Mouse (Mus musculus): ENCODE results near the gene Eya4. TPM values are rescaled to one million over a fixed set of nuclear protein-coding genes. Genes with fewer than 3 reads are reported as not detected.

Gene Eya4
- total and polyA plus RNA-seq, 3 experiments: 0.24 to 0.46 TPM; not detected in 1

DNA sequence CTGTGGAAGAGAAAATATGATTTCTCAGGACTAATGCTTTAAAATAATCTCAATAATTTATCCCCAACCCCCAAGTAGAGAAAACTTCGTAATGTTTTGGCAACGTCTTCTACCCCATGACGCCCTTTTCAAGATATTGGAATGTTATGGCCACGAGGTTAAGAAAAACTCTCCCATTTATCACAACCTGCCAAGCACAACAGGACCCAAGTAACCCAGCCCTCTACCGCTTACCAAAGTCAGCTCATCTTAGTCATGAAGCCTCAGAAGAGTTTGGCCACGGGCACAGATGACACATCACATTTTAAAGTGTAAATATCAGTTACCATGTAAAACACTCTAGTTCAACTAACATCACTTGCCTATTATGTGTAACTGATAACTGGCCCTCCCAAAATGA lies 117.2 kb downstream of the Eya4 start:
- Histone ChIP-seq H3K79me2 (ENCODE audit: control insufficient read depth, insufficient read depth, low read length, poor library complexity) (no peaks in the 10 kb centered on the region), H3K9ac (ENCODE audit: control insufficient read depth, low read depth, low read length, poor library complexity, severe bottlenecking) (no peak overlapping the region), H3K27ac (ENCODE audit: control insufficient read depth, low read depth, low read length) (no peak overlapping the region), H3K9me3 (replicated peaks; ENCODE audit: insufficient read depth, low read length) (no peaks in the 10 kb centered on the region), H3K27me3 (ENCODE audit: control insufficient read depth in 1 of 2, insufficient read depth in 2 of 2, low read length in 2 of 2) (no peaks in the 10 kb centered on the region), H3K36me3 (ENCODE audit: control insufficient read depth in 1 of 2, insufficient read depth in 2 of 2, low read length in 2 of 2) (no peaks in the 10 kb centered on the region), H3K4me3 (ENCODE audit: control insufficient read depth in 1 of 2, insufficient read depth in 1 of 2, low read depth in 2 of 2, low read length in 2 of 2) (no peak overlapping the region), H3K4me1 (ENCODE audit: control insufficient read depth in 1 of 2, insufficient read depth in 2 of 2, low read length in 2 of 2) (no peaks in the 10 kb centered on the region)
- DNase-seq (ENCODE audit: low read depth, low spot score): no peak
- TF ChIP-seq ZMIZ1 (IDR thresholded peaks at IDR 0.05; ENCODE audit: low read depth, low read length): no peak
- no peak for TF ChIP-seq EP300 (IDR thresholded peaks at IDR 0.05; ENCODE audit: low read depth in 1 of 2, low read length in 2 of 2)
- TF ChIP-seq CHD1 (IDR thresholded peaks at IDR 0.05; ENCODE audit: low read depth, low read length): no peak
- no peak for TF ChIP-seq MAZ (IDR thresholded peaks at IDR 0.05; ENCODE audit: low read depth, low read length)
- no peak for TF ChIP-seq JUND (IDR thresholded peaks at IDR 0.05; ENCODE audit: low read depth, low read length)
- TF ChIP-seq POLR2AphosphoS2 (IDR thresholded peaks at IDR 0.05; ENCODE audit: low read length): no peak
- TF ChIP-seq KAT2A (conservative IDR thresholded peaks at IDR 0.05; ENCODE audit: low read depth, low read length): no peak
- TF ChIP-seq TBP (IDR thresholded peaks at IDR 0.05; ENCODE audit: low read depth, low read length): no peak
- TF ChIP-seq TAL1 (IDR thresholded peaks at IDR 0.05; ENCODE audit: low read length): no peak
- no peak for TF ChIP-seq MXI1 (IDR thresholded peaks at IDR 0.05; ENCODE audit: low read depth, low read length)
- TF ChIP-seq BHLHE40 (IDR thresholded peaks at IDR 0.05; ENCODE audit: borderline replicate concordance, low read depth, low read length): no peak
- TF ChIP-seq SMC3 (IDR thresholded peaks at IDR 0.05; ENCODE audit: low read depth, low read length): no peak
- no peak for TF ChIP-seq MAX (IDR thresholded peaks at IDR 0.05; ENCODE audit: low read length)
- no peak for TF ChIP-seq ZKSCAN1 (IDR thresholded peaks at IDR 0.05; ENCODE audit: low read depth, low read length)

DNA sequence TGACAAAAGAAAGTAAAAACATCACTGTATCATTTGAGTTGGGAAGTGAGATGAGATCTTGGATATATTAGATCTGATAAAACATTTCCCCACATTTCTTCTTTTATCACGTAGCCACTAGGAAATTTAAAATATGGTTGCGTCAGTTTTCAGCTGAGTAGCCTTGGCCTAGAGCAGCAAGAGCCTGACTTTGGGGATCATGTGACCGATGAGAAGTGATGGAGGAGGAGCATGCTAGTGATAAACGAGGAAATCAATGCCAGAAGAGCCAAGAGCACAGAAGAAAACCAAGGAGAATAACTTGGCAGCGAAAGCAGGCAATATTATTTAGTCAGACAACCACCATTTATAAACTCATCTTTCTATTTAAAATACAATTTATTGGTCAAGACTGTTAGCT lies 119.7 kb downstream of the Eya4 start:
- H3K9ac ChIP-seq (ENCODE audit: control insufficient read depth, low read depth, low read length, poor library complexity, severe bottlenecking): no peak overlapping the region
- TF ChIP-seq POLR2A (IDR thresholded peaks at IDR 0.05; ENCODE audit: control insufficient read depth in 1 of 2, insufficient read depth in 1 of 2, low read depth in 1 of 2, low read length in 2 of 2, poor library complexity in 1 of 2) (no peak), POLR2AphosphoS5 (IDR thresholded peaks at IDR 0.05; ENCODE audit: borderline replicate concordance, low read depth, low read length) (no peak), BHLHE40 (IDR thresholded peaks at IDR 0.05; ENCODE audit: borderline replicate concordance, low read depth, low read length) (no peak), MAX (IDR thresholded peaks at IDR 0.05; ENCODE audit: low read length) (no peak), ZNF384 (IDR thresholded peaks at IDR 0.05; ENCODE audit: low read depth, low read length) (no peak), MYC (IDR thresholded peaks at IDR 0.05; ENCODE audit: low read depth, low read length) (no peak), KAT2A (conservative IDR thresholded peaks at IDR 0.05; ENCODE audit: low read depth, low read length) (no peak), ZC3H11A (IDR thresholded peaks at IDR 0.05; ENCODE audit: low read depth, low read length) (no peak), SIN3A (IDR thresholded peaks at IDR 0.05; ENCODE audit: low read length) (no peak), CTCF (IDR thresholded peaks at IDR 0.05 in 2 of 3, conservative IDR thresholded peaks at IDR 0.05 in 1 of 3; ENCODE audit: control insufficient read depth in 1 of 3, insufficient read depth in 1 of 3, low read depth in 2 of 3, low read length in 3 of 3, poor library complexity in 1 of 3, severe bottlenecking in 1 of 3) (no peak), ETS1 (IDR thresholded peaks at IDR 0.05; ENCODE audit: low read depth, low read length) (no peak), USF2 (IDR thresholded peaks at IDR 0.05; ENCODE audit: borderline replicate concordance in 1 of 2, insufficient read depth in 1 of 2, low read depth in 1 of 2, low read length in 2 of 2) (no peak), MEF2A (IDR thresholded peaks at IDR 0.05; ENCODE audit: extremely low read depth, insufficient replicate concordance, low read depth, low read length, poor library complexity, severe bottlenecking) (no peak), POLR2AphosphoS2 (IDR thresholded peaks at IDR 0.05; ENCODE audit: low read length) (no peak), CHD1 (IDR thresholded peaks at IDR 0.05; ENCODE audit: low read depth, low read length) (no peak), TBP (IDR thresholded peaks at IDR 0.05; ENCODE audit: low read depth, low read length) (no peak), GATA1 (IDR thresholded peaks at IDR 0.05; ENCODE audit: low read depth, low read length) (no peak), GABPA (IDR thresholded peaks at IDR 0.05; ENCODE audit: low read depth, low read length) (no peak), MYB (IDR thresholded peaks at IDR 0.05; ENCODE audit: low read depth, low read length) (no peak), SMC3 (IDR thresholded peaks at IDR 0.05; ENCODE audit: low read depth, low read length) (no peak)
- no peak overlapping the region for H3K4me3 ChIP-seq (ENCODE audit: control insufficient read depth in 1 of 2, insufficient read depth in 1 of 2, low read depth in 2 of 2, low read length in 2 of 2)
- H3K4me1 ChIP-seq (ENCODE audit: control insufficient read depth in 1 of 2, insufficient read depth in 2 of 2, low read length in 2 of 2): no peaks in the 10 kb centered on the region
- H3K36me3 ChIP-seq (ENCODE audit: control insufficient read depth in 1 of 2, insufficient read depth in 2 of 2, low read length in 2 of 2): no peaks in the 10 kb centered on the region
- H3K9me3 ChIP-seq (replicated peaks; ENCODE audit: insufficient read depth, low read length): no peaks in the 10 kb centered on the region
- no peaks in the 10 kb centered on the region for H3K79me2 ChIP-seq (ENCODE audit: control insufficient read depth, insufficient read depth, low read length, poor library complexity)
- DNase-seq (ENCODE audit: low read depth, low spot score): no peak
- no peaks in the 10 kb centered on the region for H3K27me3 ChIP-seq (ENCODE audit: control insufficient read depth in 1 of 2, insufficient read depth in 2 of 2, low read length in 2 of 2)
- H3K27ac ChIP-seq (ENCODE audit: control insufficient read depth, low read depth, low read length): no peak overlapping the region
